Mouse (Mus musculus): ENCODE data around the gene Tcf7l2.

The Tcf7l2 gene

GRCm38 (mm10) chr19:55729376-55729775, 12.2 kb upstream of the Tcf7l2 start:
- no peak for DNase-seq (ENCODE audit: low spot score)

GRCm38 (mm10) chr19:55732499-55732898, 9.1 kb upstream of the Tcf7l2 start:
- DNase-seq (ENCODE audit: low spot score): no peak

- no peak for DNase-seq (ENCODE audit: low spot score)
Observed at GRCm38 (mm10) chr19:55732994-55733393, 8.6 kb upstream of the Tcf7l2 start.

GRCm38 (mm10) chr19:55736016-55736415, 5.6 kb upstream of the Tcf7l2 start:
- DNase-seq (ENCODE audit: low spot score): no peak

GRCm38 (mm10) chr19:55739713-55740112, 1.9 kb upstream of the Tcf7l2 start:
- no peak for DNase-seq (ENCODE audit: low spot score)

GRCm38 (mm10) chr19:55740753-55741438, 724 bp upstream of the Tcf7l2 start:
- no peak for DNase-seq (ENCODE audit: low spot score)

GRCm38 (mm10) chr19:55742386-55743000, 873 bp downstream of the Tcf7l2 start:
- DNase-seq (ENCODE audit: low spot score): no peak

GRCm38 (mm10) chr19:55743001-55743556, 1.5 kb downstream of the Tcf7l2 start:
- no peak for DNase-seq (ENCODE audit: low spot score)

GRCm38 (mm10) chr19:55743557-55744441, 2.2 kb downstream of the Tcf7l2 start:
- no peak for DNase-seq (ENCODE audit: low spot score)

GRCm38 (mm10) chr19:55744576-55745191, 3.1 kb downstream of the Tcf7l2 start:
- DNase-seq (ENCODE audit: low spot score): no peak

GRCm38 (mm10) chr19:55745192-55745578, 3.6 kb downstream of the Tcf7l2 start:
- DNase-seq (ENCODE audit: low spot score): no peak

GRCm38 (mm10) chr19:55746241-55746640, 4.6 kb downstream of the Tcf7l2 start:
- no peak for DNase-seq (ENCODE audit: low spot score)

- no peak for DNase-seq (ENCODE audit: low spot score)
Observed at GRCm38 (mm10) chr19:55747237-55747925, 5.8 kb downstream of the Tcf7l2 start.

- no peak for DNase-seq (ENCODE audit: low spot score)
Observed at GRCm38 (mm10) chr19:55747926-55748291, 6.3 kb downstream of the Tcf7l2 start.

- DNase-seq (ENCODE audit: low spot score): no peak
Observed at GRCm38 (mm10) chr19:55748801-55749200, 7.2 kb downstream of the Tcf7l2 start.

GRCm38 (mm10) chr19:55749532-55749931, 7.9 kb downstream of the Tcf7l2 start:
- DNase-seq (ENCODE audit: low spot score): no peak

GRCm38 (mm10) chr19:55750048-55750447, 8.4 kb downstream of the Tcf7l2 start:
- no peak for DNase-seq (ENCODE audit: low spot score)

- DNase-seq (ENCODE audit: low spot score): no peak
Observed at GRCm38 (mm10) chr19:55750465-55750864, 8.8 kb downstream of the Tcf7l2 start.

GRCm38 (mm10) chr19:55752861-55753260, 11.2 kb downstream of the Tcf7l2 start:
- no peak for DNase-seq (ENCODE audit: low spot score)

GRCm38 (mm10) chr19:55754303-55754702, 12.7 kb downstream of the Tcf7l2 start:
- no peak for DNase-seq (ENCODE audit: low spot score)

- no peak for DNase-seq (ENCODE audit: low spot score)
Observed at GRCm38 (mm10) chr19:55755462-55755861, 13.8 kb downstream of the Tcf7l2 start.

GRCm38 (mm10) chr19:55756707-55757106, 15.1 kb downstream of the Tcf7l2 start:
- DNase-seq (ENCODE audit: low spot score): no peak
